Mouse (Mus musculus) hindlimb bud, embryonic 11.5 days (tissue): ENCODE data around the gene Praf2.
"Not testable (repeated sequence)": the region's sequence is repeated elsewhere in the genome, so short reads cannot be mapped to it uniquely, and the experiment has no call there.

ENCODE experiments used
- DNase-seq: peaks from one replicate; pipeline ENCODE4 v3.0.0-alpha.2; 2012; ENCODE audit warnings: low read depth, low spot score; ENCODE audit errors: extremely low spot score

Praf2 gene

DNA sequence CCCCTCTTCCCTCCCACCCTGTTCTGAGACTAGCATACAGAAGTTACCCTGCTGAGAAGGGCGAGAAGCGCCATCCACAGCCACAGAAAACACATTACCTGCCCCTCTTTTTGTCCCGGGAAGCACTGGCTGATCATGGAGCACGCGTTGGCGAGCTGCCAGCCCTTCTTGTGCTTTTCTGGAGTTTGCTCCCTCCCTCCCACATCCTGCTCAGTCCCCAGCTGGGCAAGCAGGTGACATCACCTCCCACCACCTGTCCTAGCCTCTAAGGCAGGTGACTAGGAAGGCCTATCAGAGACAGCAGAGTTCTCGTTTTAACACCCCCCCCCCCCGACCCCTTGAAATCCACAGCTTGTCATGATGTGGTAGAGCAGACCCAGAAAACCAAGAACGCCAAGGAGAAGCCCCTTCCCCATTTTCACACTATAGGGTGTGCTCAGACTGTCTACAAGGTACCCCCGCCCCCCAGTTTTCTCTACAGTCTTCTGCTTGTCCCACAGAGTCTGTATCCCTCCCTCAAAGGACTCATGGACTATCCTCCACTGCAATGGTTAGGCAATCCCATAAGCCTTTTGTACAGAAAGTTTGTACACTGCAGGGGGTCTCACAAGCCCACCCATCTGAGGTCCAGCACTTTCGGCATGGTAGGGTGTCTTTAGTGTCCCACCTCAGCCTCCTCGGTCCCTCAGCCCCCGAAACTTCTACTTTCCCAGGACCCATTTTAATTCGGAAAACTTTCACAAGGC, 11.3 kb downstream of the Praf2 start:
- no peak for DNase-seq

DNA sequence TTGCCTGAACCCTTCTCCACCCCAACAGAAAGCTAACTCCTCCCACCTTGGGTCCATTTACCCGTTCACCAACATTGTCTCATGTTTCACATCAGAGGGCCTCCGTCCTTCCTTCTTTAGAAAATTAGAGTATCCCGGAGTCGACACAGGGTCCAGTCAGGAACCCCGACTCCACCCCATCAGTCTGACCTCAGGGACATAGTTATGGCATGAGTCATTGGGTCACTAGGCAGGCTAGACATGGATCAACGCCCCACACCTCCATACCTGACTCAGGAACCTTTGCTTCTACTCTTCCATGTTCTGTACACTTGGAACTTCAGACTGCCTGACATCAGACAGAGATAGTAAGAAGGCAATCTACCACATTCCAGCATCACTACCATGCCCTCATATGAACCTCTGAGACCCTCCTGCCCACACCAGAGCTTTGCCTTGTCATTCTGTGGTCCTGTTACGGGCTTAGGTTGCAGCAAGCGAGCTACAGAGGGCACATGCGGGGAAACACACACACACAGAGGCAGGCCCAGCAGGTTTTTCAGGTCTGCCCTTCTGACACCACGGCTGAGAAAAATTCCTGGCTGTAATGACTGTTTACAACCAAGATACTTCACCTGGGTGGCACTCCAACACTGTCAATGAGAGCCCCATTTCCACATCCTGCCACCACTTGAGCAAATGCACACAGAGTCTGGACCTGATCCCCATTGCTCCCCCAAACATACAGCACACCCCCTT, 12.0 kb downstream of the Praf2 start:
- no peak for DNase-seq

DNA sequence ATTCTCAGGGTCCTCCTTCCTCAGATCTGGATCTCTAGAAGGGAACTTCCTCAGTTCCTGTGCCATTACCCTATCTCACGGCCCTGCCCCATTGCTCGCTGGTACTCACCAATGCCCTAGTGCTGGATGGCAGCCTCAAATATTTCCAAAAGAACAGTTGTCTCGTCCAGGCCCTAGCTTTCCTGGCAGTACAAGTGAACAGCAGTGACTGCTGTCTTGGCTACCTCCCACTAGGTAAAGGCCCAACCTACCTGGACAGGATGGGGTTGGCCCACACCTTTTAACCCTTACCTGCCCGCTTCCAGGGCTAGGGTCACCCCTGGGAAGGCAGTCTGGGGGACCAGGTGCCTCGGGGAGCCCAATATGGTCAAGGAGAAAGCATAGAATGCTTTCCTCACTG, 12.9 kb downstream of the Praf2 start:
- no peak for DNase-seq

DNA sequence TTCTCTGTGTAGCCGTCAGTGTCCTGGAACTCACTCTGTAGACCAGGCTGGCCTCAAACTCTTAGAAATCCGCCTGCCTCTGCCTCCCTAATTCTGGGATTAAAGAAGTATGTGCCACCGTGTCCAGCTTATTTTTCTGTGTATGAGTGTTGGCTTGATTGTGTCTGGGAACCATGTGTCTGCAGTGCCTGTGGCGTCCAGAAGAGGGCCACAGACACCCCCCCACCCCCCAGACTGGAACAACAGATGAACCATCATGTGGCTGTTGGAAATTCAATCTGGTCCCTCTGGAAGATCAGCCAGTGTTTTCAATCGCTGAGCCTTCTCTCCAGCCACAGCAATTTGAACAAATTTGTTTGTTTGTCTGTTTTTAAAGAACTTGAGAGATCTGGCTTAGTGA, 15.2 kb downstream of the Praf2 start:
- no peak for DNase-seq

DNA sequence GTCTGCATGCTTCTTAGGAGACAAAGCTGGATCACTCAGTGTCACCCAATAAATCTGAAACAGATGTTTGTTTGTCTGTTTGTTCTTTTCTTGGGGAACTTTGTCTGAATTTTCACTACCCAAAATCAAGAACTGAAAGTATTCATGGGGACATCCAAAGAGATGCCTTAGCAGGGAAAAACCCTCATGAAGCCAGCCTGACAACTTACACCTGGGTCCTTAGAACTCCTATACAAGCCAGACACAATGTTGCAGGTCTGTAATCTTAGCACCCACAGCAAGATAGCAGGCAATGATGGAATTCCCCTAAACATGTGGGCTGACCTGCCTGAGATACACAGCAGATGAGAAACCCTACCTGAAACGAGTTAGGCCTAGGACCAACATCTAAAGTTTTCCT, 16.7 kb downstream of the Praf2 start:
- DNase-seq, result no peak

GRCm38 (mm10) chrX:7745429-7745828, 17.2 kb downstream of the Praf2 start:
- DNase-seq, result no peak

GRCm38 (mm10) chrX:7750432-7751116, 22.3 kb downstream of the Praf2 start, which contains the start of gene Ccdc120:
Gene Ccdc120 (minus strand): TSS chrX:7750905.
- no peak for DNase-seq

DNA sequence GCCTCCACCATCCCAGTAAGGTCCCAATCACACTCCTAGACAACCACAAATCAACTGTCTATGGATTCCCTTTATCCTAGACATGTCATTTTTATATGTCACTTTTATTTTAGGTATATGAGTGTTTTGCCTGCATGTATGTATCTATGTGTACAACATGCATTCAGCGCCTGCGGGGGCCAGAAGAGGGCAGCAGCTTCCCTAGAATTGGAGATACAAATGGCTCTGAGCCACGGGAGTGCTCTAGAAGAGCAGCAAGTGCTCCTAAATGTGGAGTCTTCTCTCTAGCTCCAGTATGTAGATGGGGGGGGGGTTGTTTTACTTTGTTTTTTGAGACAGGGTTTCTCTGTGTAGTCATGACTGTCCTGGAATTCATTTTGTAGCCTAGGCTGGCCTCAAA, 25.4 kb downstream of the Praf2 start:
- not testable (repeated sequence) for DNase-seq

- DNase-seq, result peak; percentile 58
Observed at GRCm38 (mm10) chrX:7762137-7762920, 34.1 kb downstream of the Praf2 start, which contains the start of gene Tfe3. Gene Tfe3 (plus strand): TSS chrX:7762560.

- DNase-seq, result no peak
Observed at GRCm38 (mm10) chrX:7762921-7763197, 34.6 kb downstream of the Praf2 start.

GRCm38 (mm10) chrX:7763631-7764393, 35.6 kb downstream of the Praf2 start:
- no peak for DNase-seq

- no peak for DNase-seq
Observed at GRCm38 (mm10) chrX:7764657-7765280, 36.5 kb downstream of the Praf2 start.

GRCm38 (mm10) chrX:7765281-7765670, 37.0 kb downstream of the Praf2 start:
- DNase-seq, result no peak

DNA sequence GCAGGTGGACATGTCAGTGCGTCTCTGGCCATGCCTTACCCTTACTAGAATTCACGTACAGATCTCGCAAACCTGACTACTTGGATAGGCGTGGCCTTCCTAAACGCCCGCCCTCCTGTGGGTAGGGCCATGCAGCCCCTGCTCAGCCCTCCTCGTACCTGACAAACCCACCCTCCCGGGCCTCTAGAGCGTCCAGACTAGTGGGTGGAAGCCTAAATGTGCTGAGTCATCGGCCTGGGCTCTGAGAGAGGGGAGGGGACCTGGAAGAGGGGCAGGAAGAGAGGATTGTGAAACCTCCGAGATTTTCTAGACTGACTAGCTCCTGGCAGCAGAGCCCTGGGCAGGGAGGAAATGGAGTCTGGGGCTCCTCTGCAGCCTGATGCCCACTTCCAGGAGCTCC, 37.5 kb downstream of the Praf2 start:
- DNase-seq, result no peak

GRCm38 (mm10) chrX:7769302-7770017, 41.2 kb downstream of the Praf2 start:
- DNase-seq, result no peak

GRCm38 (mm10) chrX:7772766-7773165, 44.5 kb downstream of the Praf2 start:
- DNase-seq, result no peak

- no peak for DNase-seq
Observed at GRCm38 (mm10) chrX:7775501-7776205, 47.4 kb downstream of the Praf2 start.

- DNase-seq, result peak; percentile 16
Observed at GRCm38 (mm10) chrX:7776329-7777082, 48.3 kb downstream of the Praf2 start.
